Mouse (Mus musculus): ENCODE measurements at regions not wholly inside any gene's neighbourhood (a gene's known extent, or its start where the extent isn't known, plus 50 kb on each side); places are given as distances from the start of the nearest gene placed in this dataset.

DNA sequence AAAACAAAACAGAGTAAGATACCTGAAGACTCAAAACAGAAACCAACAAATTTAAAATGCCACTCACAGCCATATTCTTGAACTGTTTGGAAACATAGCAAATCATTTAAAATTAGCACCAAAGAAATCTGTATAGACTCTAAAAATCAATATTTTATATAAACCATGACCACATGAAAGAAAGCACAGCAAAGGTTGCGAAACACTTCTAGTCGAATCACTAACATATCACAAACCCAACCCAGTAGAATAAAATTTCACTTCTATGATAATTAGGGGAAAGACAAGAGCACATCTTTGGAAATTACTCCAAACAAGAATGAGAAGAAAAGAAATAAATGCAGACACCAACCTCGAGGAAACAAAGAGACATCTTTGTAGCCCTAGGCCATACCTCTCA lies 630.0 kb upstream of the Sox9 start:
- Histone ChIP-seq H3K4me3 (replicated peaks; ENCODE audit: low read length) (no peak overlapping the region), H3K4me1 (replicated peaks; ENCODE audit: control insufficient read depth, insufficient read depth, low read length) (peaks cover 7% of the 10 kb centered on the region), H3K27ac (ENCODE audit: low read length) (no peak overlapping the region), H3K9ac (replicated peaks; ENCODE audit: low read depth, low read length) (no peak overlapping the region), H3K9me3 (ENCODE audit: control insufficient read depth, low read length) (no peaks in the 10 kb centered on the region), H3K4me2 (ENCODE audit: low read length) (no peak overlapping the region), H3K36me3 (ENCODE audit: control insufficient read depth, insufficient read depth) (no peaks in the 10 kb centered on the region), H3K27me3 (replicated peaks; ENCODE audit: control insufficient read depth, insufficient read depth, low read length) (no peaks in the 10 kb centered on the region)
- ATAC-seq: no peak
- WGBS: 78% methylated on average over 3 of the region's 3 CpGs

DNA sequence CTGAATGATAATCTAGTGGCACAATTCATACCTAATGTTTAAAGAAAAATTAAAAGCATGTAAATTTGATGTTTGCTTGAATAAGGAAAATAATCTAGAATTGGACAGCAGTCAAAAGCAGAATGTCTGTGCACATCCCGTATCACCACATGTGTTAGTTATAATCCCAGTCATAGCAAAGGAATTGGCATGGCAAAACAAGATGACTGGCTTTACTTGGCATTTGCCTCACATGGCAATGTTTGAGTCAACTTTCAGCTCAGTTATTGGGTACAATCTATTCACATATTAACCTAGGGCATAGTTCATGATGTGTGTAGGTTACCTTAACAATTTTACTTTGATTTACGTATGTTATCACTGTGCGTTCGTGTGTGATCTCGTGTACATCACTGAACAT lies 628.8 kb upstream of the Sox9 start:
- no peaks in the 10 kb centered on the region for H3K27me3 ChIP-seq (replicated peaks; ENCODE audit: control insufficient read depth, insufficient read depth, low read length)
- 89% methylated on average over 5 of the region's 5 CpGs for WGBS
- no peak overlapping the region for H3K4me3 ChIP-seq (replicated peaks; ENCODE audit: low read length)
- ATAC-seq: no peak
- H3K4me2 ChIP-seq (ENCODE audit: low read length): no peak overlapping the region
- H3K4me1 ChIP-seq (replicated peaks; ENCODE audit: control insufficient read depth, insufficient read depth, low read length): peaks cover 7% of the 10 kb centered on the region
- no peaks in the 10 kb centered on the region for H3K9me3 ChIP-seq (ENCODE audit: control insufficient read depth, low read length)
- no peak overlapping the region for H3K9ac ChIP-seq (replicated peaks; ENCODE audit: low read depth, low read length)
- no peaks in the 10 kb centered on the region for H3K36me3 ChIP-seq (ENCODE audit: control insufficient read depth, insufficient read depth)
- no peak overlapping the region for H3K27ac ChIP-seq (ENCODE audit: low read length)

DNA sequence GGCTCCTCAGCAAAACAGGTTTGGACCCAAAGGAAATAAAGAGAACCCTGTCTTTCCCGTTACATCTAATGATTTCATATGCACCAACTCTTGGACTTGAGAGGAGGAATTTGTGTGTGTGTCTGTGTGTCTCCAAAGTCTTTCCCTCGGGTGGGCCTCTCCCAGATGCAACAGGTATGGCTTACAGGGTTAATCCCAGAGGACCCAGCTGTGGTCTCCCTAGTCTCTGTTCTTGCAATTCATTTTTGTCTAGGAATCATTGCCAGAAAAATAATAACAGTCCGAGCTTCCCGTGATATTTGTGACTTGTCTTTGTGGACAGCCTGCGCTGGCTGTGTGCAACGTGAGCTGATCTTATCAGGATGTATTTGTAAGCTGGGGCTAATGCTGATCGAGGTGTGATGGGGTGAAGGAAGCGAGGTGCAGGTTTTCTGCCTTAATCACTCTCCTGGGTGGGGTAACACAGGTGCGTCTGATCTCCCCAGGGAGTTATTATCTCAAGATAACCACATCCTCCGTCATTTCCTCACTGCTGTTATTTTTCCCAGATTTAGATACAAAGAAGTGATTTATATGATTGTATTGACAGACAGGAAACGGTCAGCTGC lies 627.2 kb upstream of the Sox9 start:
- peaks cover 7% of the 10 kb centered on the region for H3K4me1 ChIP-seq (replicated peaks; ENCODE audit: control insufficient read depth, insufficient read depth, low read length)
- ATAC-seq: no peak
- 63% methylated on average over 11 of the region's 11 CpGs for WGBS
- no peaks in the 10 kb centered on the region for H3K36me3 ChIP-seq (ENCODE audit: control insufficient read depth, insufficient read depth)
- no peak overlapping the region for H3K27ac ChIP-seq (ENCODE audit: low read length)
- no peak overlapping the region for H3K9ac ChIP-seq (replicated peaks; ENCODE audit: low read depth, low read length)
- no peaks in the 10 kb centered on the region for H3K9me3 ChIP-seq (ENCODE audit: control insufficient read depth, low read length)
- H3K27me3 ChIP-seq (replicated peaks; ENCODE audit: control insufficient read depth, insufficient read depth, low read length): no peaks in the 10 kb centered on the region
- H3K4me2 ChIP-seq (ENCODE audit: low read length): no peak overlapping the region
- no peak overlapping the region for H3K4me3 ChIP-seq (replicated peaks; ENCODE audit: low read length)

DNA sequence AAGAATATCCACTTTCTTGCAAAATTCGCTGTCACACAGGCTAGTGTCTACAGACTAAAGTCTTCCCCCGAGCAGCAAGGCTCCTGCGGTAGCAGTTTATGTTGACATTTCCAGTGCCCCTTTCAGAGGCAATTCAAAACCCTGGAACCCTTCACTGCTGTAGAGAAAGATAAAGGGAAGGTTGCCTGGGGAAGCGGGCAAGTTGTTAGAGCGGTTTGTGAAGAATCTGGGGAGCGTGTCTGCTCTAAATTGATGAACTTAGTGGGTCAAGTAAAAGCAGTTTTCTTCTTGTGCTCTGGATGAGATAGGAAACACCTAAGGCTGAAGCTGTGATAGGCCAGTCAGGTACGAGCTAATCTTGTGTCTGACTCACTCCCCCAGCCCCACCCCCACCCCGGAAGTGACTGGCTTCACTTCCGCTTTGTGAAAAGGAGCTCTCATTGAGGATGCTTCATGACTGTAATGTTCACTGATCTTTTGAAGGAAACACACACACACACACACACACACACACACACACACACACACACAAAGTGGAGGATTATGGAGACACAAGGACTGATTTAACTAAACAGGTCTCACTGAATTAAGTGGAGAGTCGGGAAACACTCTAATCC lies 626.6 kb upstream of the Sox9 start:
- Histone ChIP-seq H3K4me1 (replicated peaks; ENCODE audit: control insufficient read depth, insufficient read depth, low read length) (peaks cover 7% of the 10 kb centered on the region), H3K27ac (ENCODE audit: low read length) (no peak overlapping the region), H3K4me2 (ENCODE audit: low read length) (no peak overlapping the region), H3K9ac (replicated peaks; ENCODE audit: low read depth, low read length) (no peak overlapping the region), H3K27me3 (replicated peaks; ENCODE audit: control insufficient read depth, insufficient read depth, low read length) (no peaks in the 10 kb centered on the region), H3K36me3 (ENCODE audit: control insufficient read depth, insufficient read depth) (no peaks in the 10 kb centered on the region), H3K9me3 (ENCODE audit: control insufficient read depth, low read length) (no peaks in the 10 kb centered on the region), H3K4me3 (replicated peaks; ENCODE audit: low read length) (no peak overlapping the region)
- 35% methylated on average over 10 of the region's 10 CpGs for WGBS
- ATAC-seq: no peak

DNA sequence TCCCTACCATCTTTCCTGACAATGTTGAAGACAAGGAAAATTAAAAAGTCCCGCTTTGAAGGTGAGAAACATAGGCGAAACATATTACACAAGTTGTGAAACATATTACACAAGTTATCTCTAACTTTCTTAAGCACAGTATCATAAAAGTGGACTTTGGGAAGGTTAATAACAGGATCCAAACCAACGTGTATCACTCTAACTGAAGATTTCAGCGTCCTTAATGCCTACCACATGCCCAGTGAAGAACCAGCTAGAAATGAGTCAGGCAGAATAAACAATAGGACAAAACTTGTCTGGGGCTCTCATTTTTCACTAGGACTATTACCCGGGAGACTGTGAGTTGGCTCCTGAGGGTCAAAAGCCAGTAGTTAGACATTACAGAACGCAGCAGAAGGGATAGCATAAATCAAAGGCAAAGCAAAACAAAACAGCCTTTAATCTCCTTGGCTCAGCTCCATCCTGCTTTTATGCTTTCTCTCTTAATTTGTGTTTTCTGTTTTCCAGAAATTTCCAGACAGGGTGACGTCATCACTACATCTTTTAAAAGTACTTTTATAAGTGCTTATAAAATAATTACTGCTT lies 618.3 kb upstream of the Sox9 start:
- no peaks in the 10 kb centered on the region for H3K27me3 ChIP-seq (replicated peaks; ENCODE audit: control insufficient read depth, insufficient read depth, low read length)
- H3K4me2 ChIP-seq (ENCODE audit: low read length): no peak overlapping the region
- no peak overlapping the region for H3K4me3 ChIP-seq (replicated peaks; ENCODE audit: low read length)
- H3K9me3 ChIP-seq (ENCODE audit: control insufficient read depth, low read length): no peaks in the 10 kb centered on the region
- no peaks in the 10 kb centered on the region for H3K4me1 ChIP-seq (replicated peaks; ENCODE audit: control insufficient read depth, insufficient read depth, low read length)
- H3K36me3 ChIP-seq (ENCODE audit: control insufficient read depth, insufficient read depth): no peaks in the 10 kb centered on the region
- H3K27ac ChIP-seq (ENCODE audit: low read length): no peak overlapping the region
- 46% methylated on average over 7 of the region's 7 CpGs for WGBS
- H3K9ac ChIP-seq (replicated peaks; ENCODE audit: low read depth, low read length): no peak overlapping the region
- ATAC-seq: no peak

DNA sequence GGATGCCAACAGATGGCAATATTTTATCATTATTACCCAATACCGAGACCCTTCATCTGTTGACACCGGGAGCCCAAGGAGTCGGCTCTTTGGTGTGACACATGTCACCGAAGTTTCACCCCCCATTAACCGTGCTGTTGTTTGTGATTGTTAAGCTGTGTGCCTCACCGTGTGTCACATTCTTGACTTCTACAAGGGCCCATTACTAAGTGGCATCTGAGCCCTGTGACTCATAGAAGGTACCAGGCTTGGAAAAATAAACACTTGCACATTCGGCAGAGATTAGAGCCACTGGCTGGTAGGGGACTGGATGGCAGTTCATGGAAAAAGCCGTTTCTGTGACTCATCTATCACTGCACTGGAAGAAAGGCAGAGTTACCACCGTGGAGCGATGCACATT lies 608.4 kb upstream of the Sox9 start:
- no peak overlapping the region for H3K4me2 ChIP-seq (ENCODE audit: low read length)
- H3K4me3 ChIP-seq (replicated peaks; ENCODE audit: low read length): no peak overlapping the region
- H3K27ac ChIP-seq (ENCODE audit: low read length): no peak overlapping the region
- H3K4me1 ChIP-seq (replicated peaks; ENCODE audit: control insufficient read depth, insufficient read depth, low read length): no peaks in the 10 kb centered on the region
- H3K36me3 ChIP-seq (ENCODE audit: control insufficient read depth, insufficient read depth): no peaks in the 10 kb centered on the region
- no peaks in the 10 kb centered on the region for H3K27me3 ChIP-seq (replicated peaks; ENCODE audit: control insufficient read depth, insufficient read depth, low read length)
- H3K9me3 ChIP-seq (ENCODE audit: control insufficient read depth, low read length): no peaks in the 10 kb centered on the region
- 84% methylated on average over 10 of the region's 10 CpGs for WGBS
- ATAC-seq: no peak
- no peak overlapping the region for H3K9ac ChIP-seq (replicated peaks; ENCODE audit: low read depth, low read length)

DNA sequence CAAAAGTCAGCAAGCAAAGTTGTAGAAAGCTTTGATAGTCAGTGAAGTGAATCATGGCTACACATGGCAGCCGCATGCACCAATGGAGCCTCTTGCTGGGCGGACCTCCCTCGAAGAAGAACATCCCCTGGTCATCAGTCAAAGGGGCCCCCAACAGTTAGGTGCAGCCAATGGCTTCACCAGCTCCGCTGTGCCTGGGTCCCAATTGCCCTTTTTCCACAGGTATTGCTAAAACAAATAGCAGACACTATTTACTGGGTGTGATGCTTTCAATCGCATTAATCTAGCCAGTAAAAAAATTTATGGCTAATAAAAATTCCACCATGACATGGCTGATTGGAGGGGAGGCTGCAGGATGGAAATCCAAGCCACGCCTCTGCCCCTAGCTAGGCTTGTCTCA lies 606.7 kb upstream of the Sox9 start:
- WGBS: 97% methylated on average over 6 of the region's 6 CpGs
- H3K36me3 ChIP-seq (ENCODE audit: control insufficient read depth, insufficient read depth): no peaks in the 10 kb centered on the region
- H3K4me1 ChIP-seq (replicated peaks; ENCODE audit: control insufficient read depth, insufficient read depth, low read length): no peaks in the 10 kb centered on the region
- H3K9me3 ChIP-seq (ENCODE audit: control insufficient read depth, low read length): no peaks in the 10 kb centered on the region
- H3K27ac ChIP-seq (ENCODE audit: low read length): no peak overlapping the region
- H3K4me2 ChIP-seq (ENCODE audit: low read length): no peak overlapping the region
- no peaks in the 10 kb centered on the region for H3K27me3 ChIP-seq (replicated peaks; ENCODE audit: control insufficient read depth, insufficient read depth, low read length)
- H3K4me3 ChIP-seq (replicated peaks; ENCODE audit: low read length): no peak overlapping the region
- ATAC-seq: no peak
- H3K9ac ChIP-seq (replicated peaks; ENCODE audit: low read depth, low read length): no peak overlapping the region

DNA sequence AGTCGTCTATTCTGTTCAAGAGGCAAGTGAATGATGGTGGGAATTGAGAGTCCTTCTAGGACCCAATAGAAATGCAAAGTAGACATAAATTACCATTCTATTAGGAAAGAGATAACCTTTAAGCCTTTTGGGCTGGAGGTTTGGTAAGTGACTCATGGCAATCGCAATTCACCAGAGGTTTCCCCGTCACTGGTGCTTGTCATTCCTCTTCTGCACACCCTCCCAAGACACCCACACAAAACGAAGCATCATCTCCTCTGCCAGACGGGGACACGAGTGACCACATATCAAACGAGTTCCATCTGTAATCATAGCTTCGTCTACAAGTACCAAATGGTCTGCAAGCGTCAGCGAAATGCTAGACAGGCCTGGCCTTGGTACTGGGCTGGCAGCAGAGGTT lies 601.4 kb upstream of the Sox9 start:
- H3K27ac ChIP-seq (ENCODE audit: low read length): no peak overlapping the region

DNA sequence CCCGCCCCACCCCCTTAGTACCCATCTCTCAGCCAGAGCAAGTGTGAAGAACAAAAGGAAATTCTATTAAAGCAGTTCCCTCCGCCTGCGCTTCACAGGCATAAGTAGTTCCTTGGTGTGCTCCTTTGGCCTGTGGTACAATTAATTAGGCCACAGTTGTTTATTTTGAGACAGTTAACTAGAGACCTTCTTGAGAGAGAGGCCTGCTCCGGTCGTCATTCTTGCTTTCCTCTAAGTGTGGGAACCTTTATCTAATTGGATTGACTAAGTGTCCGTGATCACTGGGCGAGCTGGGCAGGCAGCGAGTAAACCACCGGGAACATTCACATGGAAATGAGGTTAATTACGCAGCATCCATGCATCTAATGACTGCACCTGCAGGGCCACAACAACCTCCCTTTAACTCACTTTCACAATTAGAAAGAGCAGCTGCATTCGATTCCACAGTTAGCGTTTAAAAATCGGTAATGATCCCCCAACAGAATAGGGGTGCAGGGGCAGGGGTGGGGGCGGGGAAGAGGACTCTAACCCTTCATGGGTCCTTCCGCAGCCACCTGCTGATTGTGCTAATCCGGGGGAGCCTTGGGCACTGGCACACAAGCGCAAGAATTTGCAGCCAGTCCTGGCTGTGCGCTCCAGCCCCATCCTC lies 584.3 kb upstream of the Sox9 start:
- Histone ChIP-seq H3K9ac (replicated peaks; ENCODE audit: low read depth, low read length) (no peak overlapping the region), H3K9me3 (ENCODE audit: control insufficient read depth, low read length) (no peaks in the 10 kb centered on the region), H3K36me3 (ENCODE audit: control insufficient read depth, insufficient read depth) (no peaks in the 10 kb centered on the region), H3K4me3 (replicated peaks; ENCODE audit: low read length) (no peak overlapping the region), H3K4me2 (ENCODE audit: low read length) (peak overlapping the region; percentile 33), H3K27ac (ENCODE audit: low read length) (no peak overlapping the region; the same call in 1 of the 2 replicates), H3K4me1 (replicated peaks; ENCODE audit: control insufficient read depth, insufficient read depth, low read length) (peaks cover 7% of the 10 kb centered on the region), H3K27me3 (replicated peaks; ENCODE audit: control insufficient read depth, insufficient read depth, low read length) (no peaks in the 10 kb centered on the region)
- ATAC-seq: peak; percentile 93
- WGBS: under 1% methylated on average over 18 of the region's 18 CpGs

More for the DNA sequence above, 601.4 kb upstream of the Sox9 start:
- H3K4me2 ChIP-seq (ENCODE audit: low read length): no peak overlapping the region
- H3K36me3 ChIP-seq (ENCODE audit: control insufficient read depth, insufficient read depth): no peaks in the 10 kb centered on the region
- no peak overlapping the region for H3K9ac ChIP-seq (replicated peaks; ENCODE audit: low read depth, low read length)
- no peak for ATAC-seq
- H3K4me3 ChIP-seq (replicated peaks; ENCODE audit: low read length): no peak overlapping the region
- no peaks in the 10 kb centered on the region for H3K4me1 ChIP-seq (replicated peaks; ENCODE audit: control insufficient read depth, insufficient read depth, low read length)
- no peaks in the 10 kb centered on the region for H3K9me3 ChIP-seq (ENCODE audit: control insufficient read depth, low read length)
- WGBS: 74% methylated on average over 10 of the region's 10 CpGs
- H3K27me3 ChIP-seq (replicated peaks; ENCODE audit: control insufficient read depth, insufficient read depth, low read length): no peaks in the 10 kb centered on the region
